Mouse (Mus musculus) heart, embryonic 10.5 days (tissue): ENCODE measurements around the gene Gm9999. TPM values are rescaled to one million over a fixed set of nuclear protein-coding genes. Genes with fewer than 3 reads are reported as not detected.
"Not testable (repeated sequence)": the region's sequence is repeated elsewhere in the genome, so short reads cannot be mapped to it uniquely, and the experiment has no call there.

Experiments used
- DNase-seq: peaks from one replicate; pipeline ENCODE4 v3.0.0-alpha.2; 2017; ENCODE audit warnings: low spot score
- H3K27ac ChIP-seq: fragments of 300-500 bp; sonication (generic); 2 replicates; pipeline ENCODE4 v1.5.1; 2016; ENCODE audit warnings: mild to moderate bottlenecking
- H3K27me3 ChIP-seq: fragments of 300-500 bp; sonication (generic); 2 replicates; pipeline ENCODE4 v1.6.1; 2016; ENCODE audit warnings: mild to moderate bottlenecking; ENCODE audit not compliant: poor library complexity, insufficient read depth, severe bottlenecking
- H3K36me3 ChIP-seq: fragments of 300-500 bp; sonication (generic); 2 replicates; pipeline ENCODE4 v1.6.1; 2016; ENCODE audit warnings: mild to moderate bottlenecking, moderate library complexity
- H3K4me1 ChIP-seq: fragments of 300-500 bp; sonication (generic); 2 replicates; pipeline ENCODE4 v1.6.1; 2016; ENCODE audit warnings: mild to moderate bottlenecking
- H3K4me3 ChIP-seq: fragments of 300-500 bp; sonication (generic); 2 replicates; pipeline ENCODE4 v1.5.1; 2016; ENCODE audit warnings: mild to moderate bottlenecking, moderate library complexity
- H3K9me3 ChIP-seq: fragments of 300-500 bp; sonication (generic); 2 replicates; pipeline ENCODE4 v1.6.1; 2016; ENCODE audit warnings: mild to moderate bottlenecking, moderate library complexity
- whole genome bisulfite sequencing: fragments of 180-500 bp; shearing (Covaris S2); methylation state at CpG from one replicate; pipeline ENCODE4 v1.1.7; 2016; 5-methylcytosine and 5-hydroxymethylcytosine counted together
- polyA plus RNA-seq: library from polyadenylated mRNA; unstranded; fragments of >200 nt; fragmentation: Nextera tagmentation; extraction: Ambion mirVana; gene quantifications from 2 replicates; pipeline ENCODE4 v1.2.1, GENCODE M21; 2016

Gene Gm9999
- polyA plus RNA-seq, 1 experiment from 2014 or later = not detected

DNA sequence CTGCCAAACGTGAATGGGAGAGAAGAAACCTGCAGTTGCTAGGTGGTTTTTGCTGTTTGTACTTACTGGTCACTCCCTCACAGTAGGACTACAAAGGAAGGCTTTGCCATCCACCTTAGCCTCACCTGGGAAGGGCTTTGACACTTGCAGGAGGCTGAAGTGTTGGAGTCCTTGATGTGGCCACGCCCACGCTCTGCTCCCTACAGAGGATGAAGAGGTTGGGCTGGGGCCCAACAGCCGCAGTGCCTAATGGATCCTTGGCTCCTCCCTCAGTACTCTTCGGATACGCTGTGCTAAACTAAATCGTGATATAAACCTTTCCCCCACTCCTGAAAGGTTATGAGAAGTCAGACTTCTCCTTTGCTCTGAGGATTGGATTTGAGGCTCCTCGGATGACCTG is 37.6 kb downstream of the Gm9999 start:
- DNase-seq = no peak
- H3K27ac ChIP-seq = no peak overlapping the region
- no peaks in the 10 kb centered on the region for H3K9me3 ChIP-seq
- peaks cover 9% of the 10 kb centered on the region; the same call in 1 of the 2 replicates for H3K27me3 ChIP-seq
- no peaks in the 10 kb centered on the region for H3K36me3 ChIP-seq
- peak overlapping the region; percentile 8; the same call in 1 of the 2 replicates for H3K4me3 ChIP-seq
- 9% methylated on average over 8 of the region's 8 CpGs for WGBS
- peaks cover 4% of the 10 kb centered on the region; the same call in 1 of the 2 replicates for H3K4me1 ChIP-seq

DNA sequence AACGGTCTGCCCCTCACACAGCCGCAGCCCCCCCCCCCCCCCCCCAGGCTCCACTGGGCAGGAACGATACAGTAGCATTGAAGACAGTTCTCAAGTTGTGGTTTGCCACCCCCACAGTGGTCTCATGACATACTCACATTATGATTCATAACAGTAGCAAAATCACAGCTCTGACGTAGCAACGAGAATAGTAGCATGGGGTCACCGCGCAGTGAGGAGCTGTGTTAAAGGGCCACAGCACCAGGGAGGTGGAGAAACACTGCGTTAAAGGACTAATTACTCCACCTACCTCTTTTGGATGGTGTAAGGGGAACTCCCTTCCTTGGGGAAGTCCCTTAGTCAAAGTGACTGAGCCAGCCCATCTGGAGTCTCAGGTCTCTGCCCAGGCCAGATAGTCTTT is 39.1 kb downstream of the Gm9999 start:
- H3K4me3 ChIP-seq = no peak overlapping the region
- WGBS = 76% methylated on average over 8 of the region's 8 CpGs
- no peaks in the 10 kb centered on the region for H3K9me3 ChIP-seq
- peaks cover 4% of the 10 kb centered on the region; the same call in 1 of the 2 replicates for H3K4me1 ChIP-seq
- H3K27me3 ChIP-seq = peaks cover 9% of the 10 kb centered on the region; the same call in 1 of the 2 replicates
- no peak overlapping the region for H3K27ac ChIP-seq
- DNase-seq = no peak
- no peaks in the 10 kb centered on the region for H3K36me3 ChIP-seq

DNA sequence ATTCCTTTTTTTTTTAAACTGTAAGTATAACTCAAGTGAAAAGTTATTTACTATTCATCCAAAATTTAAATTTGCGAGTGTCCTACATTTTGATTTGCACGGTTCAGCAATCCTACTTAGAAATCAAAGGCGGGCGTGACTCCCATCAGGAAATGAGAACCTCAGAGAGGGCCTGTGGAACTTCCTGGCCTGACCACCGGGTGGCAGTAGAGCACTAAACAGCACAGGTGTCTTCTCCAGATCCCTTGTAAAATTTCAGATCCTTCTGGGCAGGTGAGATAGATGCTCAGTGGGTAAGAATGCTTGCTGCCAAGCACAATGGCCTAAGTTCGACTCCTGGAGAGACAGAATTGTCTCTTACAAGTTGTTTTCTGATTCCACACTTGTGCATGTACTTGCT is 40.1 kb downstream of the Gm9999 start:
- 16% methylated on average over 6 of the region's 6 CpGs for WGBS

DNA sequence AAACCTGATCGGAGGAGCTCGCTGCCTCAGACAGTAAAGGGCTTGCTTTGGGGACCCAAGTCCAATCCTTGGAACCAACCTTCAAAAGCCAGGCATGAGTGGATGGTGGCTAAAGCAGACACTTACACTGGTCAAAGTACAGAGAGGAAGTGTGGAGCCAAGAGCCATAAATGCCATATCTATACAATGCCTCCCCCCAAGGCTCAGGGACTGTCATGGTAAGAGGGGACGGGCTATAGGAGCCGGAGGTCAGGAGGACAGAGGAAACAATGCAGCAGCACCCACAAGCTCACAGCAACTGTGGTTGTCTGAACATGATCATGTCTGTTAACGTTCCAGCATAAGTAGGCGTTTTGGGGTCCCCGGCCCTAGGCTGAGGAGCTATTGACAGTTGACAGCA is 41.1 kb downstream of the Gm9999 start:
- Histone ChIP-seq H3K36me3 (no peaks in the 10 kb centered on the region), H3K4me3 (no peak overlapping the region), H3K9me3 (no peaks in the 10 kb centered on the region), H3K27ac (no peak overlapping the region), H3K4me1 (peaks cover 4% of the 10 kb centered on the region; the same call in 1 of the 2 replicates), H3K27me3 (peaks cover 9% of the 10 kb centered on the region; the same call in 1 of the 2 replicates)
- DNase-seq = no peak
- 77% methylated on average over 7 of the region's 7 CpGs for WGBS

More for the DNA sequence above, 40.1 kb downstream of the Gm9999 start:
- DNase-seq = peak; percentile 83
- Histone ChIP-seq H3K9me3 (no peaks in the 10 kb centered on the region), H3K27ac (no peak overlapping the region), H3K27me3 (peaks cover 9% of the 10 kb centered on the region; the same call in 1 of the 2 replicates), H3K4me1 (peaks cover 4% of the 10 kb centered on the region; the same call in 1 of the 2 replicates), H3K36me3 (no peaks in the 10 kb centered on the region), H3K4me3 (no peak overlapping the region)

DNA sequence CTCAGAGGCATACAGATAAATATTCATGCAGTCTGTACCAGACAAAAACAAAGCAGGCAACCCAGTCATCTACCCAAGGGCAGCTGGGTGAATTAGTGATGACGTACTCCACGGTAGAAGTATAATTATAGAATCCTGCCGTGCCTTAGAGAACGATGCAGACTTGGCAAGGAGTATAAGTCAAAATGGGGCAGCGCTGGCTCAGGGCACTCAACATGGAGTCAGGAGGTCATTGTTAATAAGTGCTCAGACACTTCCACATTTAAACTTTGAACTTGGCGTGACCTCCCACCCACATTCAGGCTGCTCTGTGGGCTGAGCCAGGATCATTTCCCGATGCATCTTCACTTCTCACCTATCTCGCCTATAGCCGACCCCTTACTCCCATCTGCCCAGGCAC is 42.0 kb downstream of the Gm9999 start:
- 67% methylated on average over 9 of the region's 9 CpGs for WGBS
- no peak for DNase-seq
- Histone ChIP-seq H3K4me3 (no peak overlapping the region), H3K27me3 (peaks cover 7% of the 10 kb centered on the region; the same call in 1 of the 2 replicates), H3K9me3 (no peaks in the 10 kb centered on the region), H3K4me1 (peaks cover 4% of the 10 kb centered on the region; the same call in 1 of the 2 replicates), H3K36me3 (no peaks in the 10 kb centered on the region), H3K27ac (no peak overlapping the region)

DNA sequence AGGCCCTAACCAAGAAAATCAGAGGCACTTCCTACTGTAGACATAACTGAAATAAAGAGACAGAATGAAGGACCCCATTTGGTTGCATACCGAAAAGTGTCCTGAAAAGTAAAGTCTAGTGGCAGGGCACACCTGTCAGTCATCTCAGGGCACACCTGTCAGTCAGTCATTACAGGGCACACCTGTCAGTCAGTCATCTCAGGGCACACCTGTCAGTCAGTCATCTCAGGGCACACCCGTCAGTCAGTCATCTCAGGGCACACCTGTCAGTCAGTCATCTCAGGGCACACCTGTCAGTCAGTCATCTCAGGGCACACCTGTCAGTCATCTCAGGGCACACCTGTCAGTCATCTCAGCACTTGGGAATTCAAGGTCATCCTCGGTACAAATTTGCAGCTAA is 43.5 kb downstream of the Gm9999 start:
- H3K27me3 ChIP-seq, H3K36me3 ChIP-seq, H3K27ac ChIP-seq, DNase-seq, H3K9me3 ChIP-seq, H3K4me3 ChIP-seq, H3K4me1 ChIP-seq: not testable (repeated sequence)
- 79% methylated on average over 3 of the region's 3 CpGs for WGBS

DNA sequence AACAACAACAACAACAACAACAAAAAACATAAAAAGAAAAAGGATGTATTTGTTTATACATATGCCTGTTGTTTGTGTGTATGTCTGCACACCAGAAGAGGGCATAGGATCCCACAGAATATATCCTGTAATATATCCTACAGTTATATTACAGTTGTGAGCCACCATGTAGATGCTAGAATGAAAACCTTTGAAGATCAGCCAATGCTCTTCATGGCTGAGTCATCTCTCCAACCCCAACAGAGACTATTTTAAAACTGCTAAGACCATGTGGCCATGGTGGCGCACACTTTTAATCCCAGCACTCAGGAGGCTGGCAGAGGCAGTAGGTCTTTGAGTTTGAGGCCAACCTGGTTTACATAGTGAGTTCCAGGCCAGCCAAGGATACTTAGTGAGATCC is 44.1 kb downstream of the Gm9999 start:
- Histone ChIP-seq H3K27ac (no peak overlapping the region), H3K4me3 (no peak overlapping the region), H3K36me3 (no peaks in the 10 kb centered on the region), H3K9me3 (no peaks in the 10 kb centered on the region), H3K27me3 (no peaks in the 10 kb centered on the region), H3K4me1 (no peaks in the 10 kb centered on the region)
- DNase-seq = no peak
- 83% methylated on average over 1 of the region's 1 CpGs for WGBS

DNA sequence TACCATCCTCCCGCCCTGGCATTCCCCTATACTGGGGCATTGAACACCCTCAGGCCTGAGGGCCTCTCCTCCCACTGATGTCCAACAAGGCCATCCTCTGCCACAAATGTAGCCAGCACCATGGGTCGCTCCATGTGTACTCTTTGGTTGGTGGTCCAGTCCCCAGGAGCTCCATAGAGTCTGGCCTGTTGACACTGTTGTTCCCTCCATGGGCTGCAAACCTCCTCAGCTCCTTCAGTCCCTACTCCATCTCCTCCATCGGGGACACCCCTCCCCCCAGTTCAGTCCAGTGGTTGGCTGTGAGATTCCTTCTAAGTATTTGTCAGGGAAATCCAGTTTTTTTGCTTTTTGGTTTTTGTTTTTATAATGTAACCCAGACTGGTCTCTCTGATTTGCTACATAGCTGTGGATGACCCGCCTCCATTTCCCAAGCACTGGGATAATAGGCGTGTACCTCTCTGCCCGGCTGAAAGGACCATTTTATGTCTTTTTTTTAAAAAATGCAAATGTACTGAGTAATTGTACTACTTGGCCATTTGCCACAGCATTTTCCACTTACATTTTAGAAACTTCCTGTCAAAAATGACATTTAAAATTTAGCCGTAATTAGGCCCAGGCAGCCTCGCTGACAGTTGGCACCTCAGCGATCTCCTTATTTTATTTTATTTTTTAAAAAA is 47.3 kb downstream of the Gm9999 start:
- Histone ChIP-seq H3K4me3 (no peak overlapping the region), H3K36me3 (no peaks in the 10 kb centered on the region), H3K4me1 (no peaks in the 10 kb centered on the region), H3K9me3 (no peaks in the 10 kb centered on the region), H3K27ac (no peak overlapping the region), H3K27me3 (no peaks in the 10 kb centered on the region)
- DNase-seq = no peak
- 84% methylated on average over 9 of the region's 9 CpGs for WGBS

DNA sequence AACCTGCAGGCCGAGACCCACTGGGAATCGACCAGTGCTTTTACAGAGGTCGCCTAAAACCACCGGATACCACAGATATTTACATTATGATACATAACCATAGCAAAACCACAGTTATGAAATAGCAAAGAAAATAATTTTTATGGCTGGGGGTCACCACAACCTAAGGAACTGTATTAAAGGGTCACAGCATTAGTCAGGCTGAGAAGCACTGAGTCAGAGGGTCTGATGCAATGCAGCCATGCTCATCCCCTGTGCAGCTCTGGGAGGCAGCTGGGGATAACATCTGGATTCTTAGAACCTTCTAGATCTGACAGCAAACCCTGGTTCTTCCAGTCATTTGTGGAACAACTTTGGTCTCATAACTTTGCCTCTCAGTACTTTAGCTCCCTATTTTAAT is 48.0 kb downstream of the Gm9999 start:
- H3K27ac ChIP-seq = no peak overlapping the region
- DNase-seq = no peak
- no peaks in the 10 kb centered on the region for H3K9me3 ChIP-seq
- H3K4me3 ChIP-seq = no peak overlapping the region
- no peaks in the 10 kb centered on the region for H3K4me1 ChIP-seq
- no peaks in the 10 kb centered on the region for H3K27me3 ChIP-seq
- no peaks in the 10 kb centered on the region for H3K36me3 ChIP-seq
- WGBS = 73% methylated on average over 4 of the region's 4 CpGs

DNA sequence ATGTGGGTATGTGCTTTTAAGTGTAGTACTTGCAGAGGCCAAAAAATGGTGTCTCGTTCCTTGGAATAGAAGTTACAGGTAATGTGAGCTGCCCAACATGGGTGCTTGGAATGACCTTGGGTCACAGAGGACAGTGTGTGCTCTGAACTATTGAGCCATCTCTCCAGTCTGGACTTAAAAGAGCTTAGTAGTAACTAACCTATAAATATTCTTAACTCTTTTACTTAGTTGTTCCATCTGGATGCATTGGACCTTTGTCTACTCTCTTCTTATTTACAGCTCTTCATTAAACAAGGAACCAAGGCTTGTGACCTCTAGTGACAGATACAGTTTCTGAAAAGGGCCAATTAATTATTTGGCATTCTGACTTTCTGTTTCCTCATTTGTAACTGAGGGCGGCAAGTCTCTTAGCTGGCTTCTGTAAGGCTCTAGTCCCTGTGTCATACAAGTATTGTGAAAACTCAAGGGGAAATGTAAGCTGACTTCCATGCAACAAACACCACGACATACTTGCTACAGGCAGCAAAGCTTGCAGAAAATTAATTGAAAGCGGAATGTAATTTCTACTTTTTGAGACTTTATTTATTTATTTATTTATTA is 51.5 kb downstream of the Gm9999 start:
- Histone ChIP-seq H3K4me3 (no peak overlapping the region), H3K36me3 (no peaks in the 10 kb centered on the region), H3K9me3 (no peaks in the 10 kb centered on the region), H3K4me1 (no peaks in the 10 kb centered on the region), H3K27me3 (no peaks in the 10 kb centered on the region), H3K27ac (no peak overlapping the region)
- no peak for DNase-seq
- 81% methylated on average over 4 of the region's 4 CpGs for WGBS

DNA sequence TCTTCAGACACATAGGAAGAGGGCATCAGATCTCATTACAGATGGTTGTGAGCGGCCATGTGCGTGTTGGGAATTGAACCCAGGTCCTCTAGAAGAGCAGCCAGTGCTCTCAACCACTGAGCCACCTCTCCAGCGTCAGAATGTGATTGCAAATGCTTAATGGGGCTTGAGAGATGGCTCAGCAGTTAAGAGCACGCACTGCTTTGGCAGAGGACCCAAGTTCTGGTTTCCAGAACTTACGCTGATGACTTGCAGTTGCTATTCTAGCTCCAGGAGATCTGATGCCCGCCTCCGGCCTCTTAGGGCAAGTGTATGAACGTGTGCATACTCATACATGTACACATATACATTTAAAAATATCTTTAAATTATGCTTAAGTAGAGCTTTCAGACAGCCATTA is 52.0 kb downstream of the Gm9999 start:
- no peak overlapping the region for H3K27ac ChIP-seq

More for the DNA sequence above, 52.0 kb downstream of the Gm9999 start:
- Histone ChIP-seq H3K36me3 (no peaks in the 10 kb centered on the region), H3K9me3 (no peaks in the 10 kb centered on the region), H3K4me3 (no peak overlapping the region), H3K4me1 (no peaks in the 10 kb centered on the region), H3K27me3 (no peaks in the 10 kb centered on the region)
- DNase-seq = no peak
- WGBS = 75% methylated on average over 8 of the region's 8 CpGs
